Comparison of ENCODE assay signal across 8 mouse cellular contexts in the genomic region with DNA sequence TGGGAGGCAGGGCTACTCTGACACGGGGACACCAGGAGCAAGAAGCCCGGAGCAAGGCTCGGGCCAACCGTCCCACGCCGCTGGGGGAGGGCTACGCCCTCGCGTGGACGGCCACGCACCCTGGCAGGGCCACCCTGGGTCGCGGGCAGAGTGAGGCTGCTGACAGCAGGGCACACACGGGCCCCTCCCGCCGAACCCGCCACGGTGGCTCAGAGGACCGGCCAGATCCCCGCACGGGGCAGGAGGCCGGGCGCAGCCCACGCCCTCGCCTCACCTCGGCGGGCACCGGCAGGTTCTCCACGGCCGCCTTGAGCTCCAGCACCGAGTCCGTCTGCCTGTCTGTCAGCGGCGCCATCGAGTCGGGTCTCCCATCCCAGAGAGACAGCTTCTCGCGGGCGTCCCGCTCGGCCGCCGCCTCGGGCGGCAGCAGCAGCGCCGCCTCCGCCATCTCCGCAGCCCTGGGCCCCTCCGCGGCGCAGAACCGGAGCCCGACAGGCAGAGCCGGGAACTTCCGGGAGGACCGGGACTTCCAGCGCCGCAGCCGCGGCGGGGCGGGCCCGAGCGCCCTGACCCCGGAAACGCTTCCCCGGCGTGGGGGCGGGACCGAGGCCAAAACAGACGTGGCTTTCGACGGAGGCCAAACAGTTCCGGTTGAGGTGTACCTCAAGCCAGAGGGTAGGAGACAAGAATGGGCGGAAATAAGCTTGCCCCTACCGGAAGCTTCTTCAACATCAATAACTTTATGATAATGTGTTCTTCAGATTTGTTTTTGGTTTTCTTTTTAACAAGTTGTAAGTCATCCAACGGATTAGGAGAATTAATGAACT. TPM values are rescaled to one million over a fixed set of nuclear protein-coding genes. Genes with fewer than 3 reads are reported as not detected.
DNase-seq lines count a peak whose midpoint lies in the region; ATAC-seq and TF ChIP-seq lines count a peak whose summit lies in the region.

Gene Cog3, minus strand, starts transcription at position 527 of the 827 bp plus-strand sequence.

- H3K27ac ChIP-seq in forebrain, embryonic 10.5 days = peak within 1 kb of the TSS; percentile 92
- peak within 1 kb of the TSS; percentile 85 for H3K27ac ChIP-seq in heart, embryonic 15.5 days
- H3K27ac ChIP-seq in liver, embryonic 14.5 days = peak within 1 kb of the TSS; percentile 68
- H3K27ac ChIP-seq in neural tube, embryonic 11.5 days (ENCODE audit: low read depth, low read length) = peak within 1 kb of the TSS; percentile 79
- peak within 1 kb of the TSS; percentile 98 for H3K27ac ChIP-seq in stomach, postnatal 0 days (replicated peaks)

- peak; percentile 51 for TF ChIP-seq CTCF in liver, embryonic 14.5 days (IDR thresholded peaks at IDR 0.05; ENCODE audit: low read depth)
- TF ChIP-seq CTCF in stomach, postnatal 0 days (IDR thresholded peaks at IDR 0.05; ENCODE audit: low read depth) = peak; percentile 53

- H3K36me3 ChIP-seq in forebrain, embryonic 10.5 days (replicated peaks) = no peaks in the 10 kb centered on the region; the same call in 1 of the 2 replicates
- no peaks in the 10 kb centered on the region for H3K36me3 ChIP-seq in heart, embryonic 15.5 days
- no peaks in the 10 kb centered on the region for H3K36me3 ChIP-seq in liver, embryonic 14.5 days (replicated peaks; ENCODE audit: control insufficient read depth, insufficient read depth, low read depth)
- H3K36me3 ChIP-seq in neural tube, embryonic 11.5 days (ENCODE audit: control insufficient read depth, insufficient read depth, low read length) = no peaks in the 10 kb centered on the region
- no peaks in the 10 kb centered on the region for H3K36me3 ChIP-seq in stomach, postnatal 0 days (ENCODE audit: control insufficient read depth, insufficient read depth, low read length)

- H3K27me3 ChIP-seq in forebrain, embryonic 10.5 days (ENCODE audit: poor library complexity, severe bottlenecking) = peaks cover 10% of the 10 kb centered on the region; the same call in 1 of the 2 replicates
- no peaks in the 10 kb centered on the region for H3K27me3 ChIP-seq in heart, embryonic 15.5 days
- no peaks in the 10 kb centered on the region for H3K27me3 ChIP-seq in liver, embryonic 14.5 days (ENCODE audit: control insufficient read depth, insufficient read depth, low read length)
- H3K27me3 ChIP-seq in neural tube, embryonic 11.5 days (ENCODE audit: control insufficient read depth, insufficient read depth, low read length) = no peaks in the 10 kb centered on the region
- no peaks in the 10 kb centered on the region for H3K27me3 ChIP-seq in stomach, postnatal 0 days (ENCODE audit: control insufficient read depth, insufficient read depth, low read length)

- WGBS in forebrain, embryonic 10.5 days = under 1% methylated on average over 78 of the region's 78 CpGs
- WGBS in heart, embryonic 15.5 days = under 1% methylated on average over 78 of the region's 78 CpGs
- WGBS in liver, embryonic 14.5 days (ENCODE audit: insufficient replicate concordance) = under 1% methylated on average over 77 of the region's 78 CpGs
- under 1% methylated on average over 78 of the region's 78 CpGs for WGBS in neural tube, embryonic 11.5 days
- WGBS in stomach, postnatal 0 days = under 1% methylated on average over 77 of the region's 78 CpGs

- H3K4me2 ChIP-seq in heart, embryonic 15.5 days = peak within 1 kb of the TSS; percentile 67
- peak within 1 kb of the TSS; percentile 84 for H3K4me2 ChIP-seq in liver, embryonic 14.5 days (ENCODE audit: low read depth)
- H3K4me2 ChIP-seq in neural tube, embryonic 11.5 days (ENCODE audit: low read depth) = peak within 1 kb of the TSS; percentile 84
- peak within 1 kb of the TSS; percentile 79 for H3K4me2 ChIP-seq in stomach, postnatal 0 days (replicated peaks; ENCODE audit: low read depth)

- TF ChIP-seq EP300 in liver, embryonic 14.5 days (IDR thresholded peaks at IDR 0.05; ENCODE audit: low read depth) = no peak
- peak; percentile 52 for TF ChIP-seq EP300 in stomach, postnatal 0 days (optimal IDR thresholded peaks at IDR 0.05)

- peak within 1 kb of the TSS; percentile 70 for H3K9ac ChIP-seq in heart, embryonic 15.5 days
- H3K9ac ChIP-seq in liver, embryonic 14.5 days (replicated peaks) = peak within 1 kb of the TSS; percentile 97
- peak within 1 kb of the TSS; percentile 86 for H3K9ac ChIP-seq in neural tube, embryonic 11.5 days (ENCODE audit: low read length)
- peak within 1 kb of the TSS; percentile 97 for H3K9ac ChIP-seq in stomach, postnatal 0 days (ENCODE audit: low read length)

- no peaks in the 10 kb centered on the region for H3K9me3 ChIP-seq in forebrain, embryonic 10.5 days
- no peaks in the 10 kb centered on the region for H3K9me3 ChIP-seq in heart, embryonic 15.5 days (replicated peaks)
- H3K9me3 ChIP-seq in liver, embryonic 14.5 days (ENCODE audit: control insufficient read depth, low read length) = no peaks in the 10 kb centered on the region
- no peaks in the 10 kb centered on the region for H3K9me3 ChIP-seq in neural tube, embryonic 11.5 days (ENCODE audit: control insufficient read depth, low read length)
- H3K9me3 ChIP-seq in stomach, postnatal 0 days (ENCODE audit: control insufficient read depth, low read length) = no peaks in the 10 kb centered on the region

- peaks cover 22% of the 10 kb centered on the region for H3K4me1 ChIP-seq in forebrain, embryonic 10.5 days
- peaks cover 18% of the 10 kb centered on the region for H3K4me1 ChIP-seq in heart, embryonic 15.5 days (replicated peaks)
- peaks cover 29 to 30% of the 10 kb centered on the region in 2 experiments for H3K4me1 ChIP-seq in liver, embryonic 14.5 days (replicated peaks; ENCODE audit: control insufficient read depth in 2 of 2, insufficient read depth in 2 of 2, low read length in 1 of 2)
- H3K4me1 ChIP-seq in neural tube, embryonic 11.5 days (ENCODE audit: control insufficient read depth, insufficient read depth, low read length) = peaks cover 13% of the 10 kb centered on the region
- H3K4me1 ChIP-seq in stomach, postnatal 0 days (replicated peaks; ENCODE audit: control insufficient read depth, insufficient read depth) = peaks cover 5% of the 10 kb centered on the region; the same call in 1 of the 2 replicates

- peak within 1 kb of the TSS; percentile 100 for H3K4me3 ChIP-seq in forebrain, embryonic 10.5 days
- peak within 1 kb of the TSS; percentile 75 for H3K4me3 ChIP-seq in heart, embryonic 15.5 days
- H3K4me3 ChIP-seq in liver, embryonic 14.5 days (ENCODE audit: insufficient read depth in 1 of 2, low read depth in 2 of 2, low read length in 2 of 2) = peak within 1 kb of the TSS; percentile 77 to 95
- peak within 1 kb of the TSS; percentile 96 for H3K4me3 ChIP-seq in neural tube, embryonic 11.5 days (ENCODE audit: low read depth, low read length)
- peak within 1 kb of the TSS; percentile 96 for H3K4me3 ChIP-seq in stomach, postnatal 0 days (ENCODE audit: low read depth, low read length)

- peak; percentile 93 for DNase-seq in CD8-positive naive resting alpha-beta T cell, adult 2 months (ENCODE audit: low read depth in 2 of 2, low spot score in 2 of 2)
- peak; percentile 84 for DNase-seq in c-Kit-positive CD71-negative TER-119-negative erythroid progenitor cells, embryonic 14.5 days (ENCODE audit: low read depth)
- DNase-seq in forebrain, embryonic 10.5 days (ENCODE audit: extremely low spot score, low spot score) = peak; percentile 94
- DNase-seq in kidney, postnatal 25 days = peak; percentile 96 to 98
- DNase-seq in liver, embryonic 14.5 days (ENCODE audit: low read depth in 3 of 3, low spot score in 3 of 3) = peak; percentile 83 to 86 (median 84)
- DNase-seq in neural tube, embryonic 11.5 days (ENCODE audit: low spot score) = peak; percentile 94
- DNase-seq in stomach, postnatal 0 days (ENCODE audit: low spot score) = peak; percentile 97

- ATAC-seq in heart, embryonic 15.5 days (replicated peaks; ENCODE audit: insufficient number of reproducible peaks, insufficient read depth, low FRiP score, low read depth) = peak; percentile 95
- ATAC-seq in liver, embryonic 14.5 days (ENCODE audit: insufficient read depth) = peak; percentile 95
- ATAC-seq in neural tube, embryonic 11.5 days (ENCODE audit: insufficient read depth, low FRiP score, low TSS enrichment) = peak; percentile 97
- ATAC-seq in stomach, postnatal 0 days (ENCODE audit: low FRiP score, low TSS enrichment) = peak; percentile 95

RNA-seq across cellular contexts. Expression of gene Cog3, which starts in this region (rescaled TPM):
- 17.7 and 18.6 TPM in 2 replicates for polyA plus RNA-seq in forebrain, embryonic 10.5 days (2016; fragmentation: Nextera tagmentation; extraction: Ambion mirVana)
- 11.8 and 14.3 TPM in 2 replicates for polyA plus RNA-seq in heart, embryonic 15.5 days (2015; fragmentation: Nextera tagmentation; extraction: Ambion mirVana)
- 5.2 and 6.9 TPM in 2 replicates for polyA plus RNA-seq in liver, embryonic 14.5 days (2012; rRNA removed)
- 7.3 and 7.8 TPM in 2 replicates for polyA plus RNA-seq in liver, embryonic 14.5 days (2014; fragmentation: Nextera tagmentation; extraction: Ambion mirVana)
- polyA plus RNA-seq in neural tube, embryonic 11.5 days (2014; fragmentation: Nextera tagmentation; extraction: Ambion mirVana) = 26.4 and 30.0 TPM in 2 replicates
- 11.3 and 11.4 TPM in 2 replicates for polyA plus RNA-seq in stomach, postnatal 0 days (2015; fragmentation: Nextera tagmentation; extraction: Ambion mirVana)

Comparison
In these comparisons a context has a peak if more than half of its experiments do, and no peak if none do; other contexts are left out.
1. Peak in every context shown above with its lines: DNase-seq, ATAC-seq, H3K4me3 ChIP-seq and H3K27ac ChIP-seq.